Comparison of ENCODE assay signal across 10 mouse cellular contexts in the genomic region with DNA sequence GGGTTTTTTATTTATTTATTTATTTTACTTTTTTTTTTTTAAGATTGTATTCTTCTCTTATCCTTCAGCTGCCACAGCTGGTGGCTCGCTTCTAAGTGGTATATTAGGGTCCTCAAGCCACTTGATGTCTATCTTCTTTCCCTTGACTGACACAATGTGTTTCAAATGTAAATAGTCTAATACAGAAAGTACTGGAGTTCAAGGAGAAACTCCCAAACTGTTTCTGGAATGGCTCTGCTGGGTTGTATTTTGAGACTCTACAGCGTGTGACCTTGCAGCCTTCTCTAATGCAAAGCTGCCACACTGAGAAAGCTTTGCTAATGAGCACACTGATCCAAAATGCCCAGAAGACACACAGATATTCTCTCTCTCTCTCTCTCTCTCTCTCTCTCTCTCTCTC.
"Had no signal": no experiment of that assay in that cellular context is flagged by ENCODE, and none has a peak within 500 bp of the region (broad histone marks: within the 10 kb centered on the region; RNA-seq: fewer than 3 reads in every experiment).

No protein-coding gene starts in this region.

- H3K9ac ChIP-seq: lung, embryonic 15.5 days; neural tube, embryonic 12.5 days had no signal

- H3K4me3 ChIP-seq: left cerebral cortex, adult 2 months; limb, embryonic 10.5 days; lung, embryonic 15.5 days; neural tube, embryonic 12.5 days had no signal

- H3K4me1 ChIP-seq: lung, embryonic 15.5 days had no signal

- H3K36me3 ChIP-seq: limb, embryonic 10.5 days; lung, embryonic 15.5 days; neural tube, embryonic 12.5 days had no signal

- DNase-seq: kidney, adult 8-10 months; kidney, postnatal 25 days; lung, postnatal 14 days; thymus, adult 18-20 months; thymus, postnatal 14 days had no signal

- H3K9me3 ChIP-seq: limb, embryonic 10.5 days; lung, embryonic 15.5 days; neural tube, embryonic 12.5 days had no signal

- H3K27me3 ChIP-seq: lung, embryonic 15.5 days; neural tube, embryonic 12.5 days had no signal

- H3K4me2 ChIP-seq: liver, embryonic 11.5 days; lung, embryonic 15.5 days; neural tube, embryonic 12.5 days had no signal

- H3K27ac ChIP-seq: left cerebral cortex, adult 2 months; limb, embryonic 10.5 days; lung, embryonic 15.5 days; neural tube, embryonic 12.5 days had no signal
